Mouse (Mus musculus) liver, adult 2 months (tissue): Measurements from ENCODE around the gene Nat8f5.

Experiments
- CTCF ChIP-seq: fragments of 200-500 bp; IDR thresholded peaks from 2 replicates; pipeline ENCODE4 v1.5.1; 2011; ENCODE audit warnings: low read depth, low read length, control low read depth
- POLR2A ChIP-seq: fragments of 200-500 bp; IDR thresholded peaks from 2 replicates; pipeline ENCODE4 v1.6.1; 2011; ENCODE audit warnings: low read length, control low read depth; ENCODE audit not compliant: insufficient read depth; ENCODE audit errors: extremely low read depth

DNA sequence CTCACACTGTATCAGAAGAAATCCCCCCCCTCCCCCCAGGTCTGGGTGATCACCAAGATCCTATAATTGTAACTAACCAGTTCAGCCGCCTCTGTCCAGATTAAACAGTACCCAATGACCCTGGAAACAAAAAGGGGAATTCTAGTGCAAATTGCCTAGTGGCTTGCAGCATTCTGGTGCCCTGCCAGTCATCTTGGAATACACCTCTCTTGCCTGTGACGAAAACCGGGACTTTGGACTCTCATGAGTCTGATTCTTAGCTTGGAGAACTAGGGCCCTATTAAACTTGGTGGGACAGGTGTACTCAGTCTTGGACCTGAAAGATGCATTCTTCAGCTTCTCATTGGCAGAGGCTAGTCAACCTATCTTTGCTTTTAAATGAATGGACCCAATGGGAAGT is 32.7 kb upstream of the Nat8f5 start:
- TF ChIP-seq CTCF = no peak
- TF ChIP-seq POLR2A = no peak
